Mouse (Mus musculus): Measurements from ENCODE around the gene Tgif2lx2.
"Not testable (repeated sequence)": the region's sequence is repeated elsewhere in the genome, so short reads cannot be mapped to it uniquely, and the experiment has no call there.

The Tgif2lx2 gene

DNA sequence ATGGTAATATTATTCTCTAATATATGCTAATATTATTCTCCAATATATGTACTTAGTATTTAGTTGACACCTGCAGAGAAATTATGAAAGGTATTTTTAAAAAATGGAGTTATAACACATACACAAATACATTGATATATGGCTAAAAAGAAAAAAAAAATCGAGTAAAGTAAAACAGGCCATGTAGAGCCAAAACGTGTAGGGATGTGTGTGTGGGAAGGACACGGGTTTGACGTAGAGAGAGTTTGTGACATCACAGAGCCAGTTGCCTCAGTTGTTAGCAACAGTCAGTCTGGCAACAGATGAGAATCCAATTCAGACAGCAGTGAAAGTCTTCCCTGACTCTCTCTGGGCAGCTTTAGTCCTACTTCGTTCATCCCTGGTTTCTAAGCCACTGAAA lies at the start of gene Tgif2lx2:
Gene Tgif2lx2 (plus strand): TSS at position 301 of the 400 bp plus-strand sequence.
- in situ Hi-C loops (cut with MboI; ENCODE audit: low pct_unique_long_range_greater_than_20kb in 1 of 2, low sequenced_read_pairs in 2 of 2, unreplicated experiment in 1 of 2), result not testable (repeated sequence)

Data from mouse embryonic stem cell (cell line).